Mouse (Mus musculus) cerebellum, adult (tissue): ENCODE measurements around the gene Accs.
A peak's percentile ranks its signal among the peaks of the same experiment; 100 is the strongest.

Source experiments
- ATAC-seq: cut with Nextera tagmentation; 2 replicates; pipeline ENCODE4 v1.9.2; 2017; ENCODE audit warnings: mild to moderate bottlenecking, moderate library complexity, mixed read lengths; ENCODE audit not compliant: insufficient number of reproducible peaks, low FRiP score, low TSS enrichment

The Accs gene

DNA sequence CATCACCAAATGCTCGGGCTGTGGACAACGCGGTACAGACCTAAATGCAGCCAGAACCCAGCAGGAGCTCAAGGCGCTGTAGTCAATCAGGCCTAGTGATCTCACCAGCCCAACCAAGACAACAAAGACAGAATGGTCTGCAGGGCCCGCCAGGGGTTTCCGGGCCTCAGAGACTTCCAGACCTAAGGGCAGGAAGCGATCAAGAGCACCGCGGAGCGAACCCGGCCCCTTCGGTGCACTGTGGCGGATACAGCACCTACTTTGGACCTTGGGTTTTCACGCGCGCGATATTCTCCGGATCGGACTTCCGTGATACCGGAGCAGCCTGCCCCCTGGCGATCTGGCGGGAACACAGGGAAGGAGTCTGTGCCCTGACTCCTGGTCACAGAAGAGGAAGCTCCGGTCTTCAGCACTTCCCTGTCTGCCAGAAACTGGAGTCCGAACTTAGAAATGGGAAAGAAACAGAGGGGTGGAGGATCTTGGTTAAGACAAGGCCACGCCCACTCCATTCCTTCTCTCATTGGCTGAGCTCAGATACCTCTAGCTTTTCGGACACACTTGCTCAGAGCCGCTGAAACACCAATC lies at the start of gene Accs:
Gene Accs, minus strand, starts transcription at position 439 of the 585 bp plus-strand sequence.
- ATAC-seq: peak; percentile 81

GRCm38 (mm10) chr2:93891611-93892280 lies 42.0 kb upstream of the Accs start:
- no peak for ATAC-seq

- no peak for ATAC-seq
Measured at GRCm38 (mm10) chr2:93890143-93890542, 40.4 kb upstream of the Accs start.

DNA sequence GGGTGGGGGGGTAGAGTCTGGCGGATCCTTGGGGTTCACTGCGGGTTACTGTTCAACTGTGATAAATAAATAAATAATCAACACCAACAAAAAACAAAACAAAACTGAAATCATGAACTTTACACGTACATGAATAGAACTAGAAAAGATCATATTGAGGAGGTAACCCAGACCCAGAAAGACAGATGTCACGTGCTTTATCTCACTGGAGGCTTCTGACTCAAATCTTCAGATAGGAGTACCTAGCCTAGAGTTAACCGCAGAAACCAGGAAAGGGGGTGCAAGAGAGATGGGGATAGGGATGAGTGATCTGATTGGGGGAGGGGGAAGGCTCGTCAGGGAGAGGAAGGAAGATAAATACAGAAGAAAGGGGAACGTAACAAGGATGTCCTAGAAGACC lies 39.3 kb upstream of the Accs start:
- ATAC-seq: no peak

DNA sequence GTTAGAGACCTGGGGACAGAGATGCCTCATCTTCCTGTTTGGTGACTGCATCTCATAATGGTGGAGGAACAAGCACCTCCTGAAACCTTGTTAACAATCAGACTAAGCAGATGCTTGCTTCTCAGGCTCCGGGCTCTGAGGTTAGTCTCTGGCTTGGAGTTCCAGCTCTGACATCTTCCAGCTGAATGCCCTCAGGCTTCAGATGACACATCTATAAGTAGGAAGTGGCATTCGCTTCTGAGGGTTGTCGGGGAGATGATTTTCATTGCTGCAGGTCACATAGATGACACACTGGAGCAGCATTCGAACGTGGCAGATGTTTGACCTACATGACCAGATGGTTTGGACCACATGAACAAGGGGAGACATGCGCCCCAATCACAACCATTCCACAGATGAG lies 38.6 kb upstream of the Accs start:
- no peak for ATAC-seq

GRCm38 (mm10) chr2:93887273-93887672 lies 37.5 kb upstream of the Accs start:
- ATAC-seq: no peak

GRCm38 (mm10) chr2:93886013-93886794 lies 36.5 kb upstream of the Accs start:
- no peak for ATAC-seq

- ATAC-seq: no peak
Measured at GRCm38 (mm10) chr2:93883066-93883465, 33.3 kb upstream of the Accs start.

DNA sequence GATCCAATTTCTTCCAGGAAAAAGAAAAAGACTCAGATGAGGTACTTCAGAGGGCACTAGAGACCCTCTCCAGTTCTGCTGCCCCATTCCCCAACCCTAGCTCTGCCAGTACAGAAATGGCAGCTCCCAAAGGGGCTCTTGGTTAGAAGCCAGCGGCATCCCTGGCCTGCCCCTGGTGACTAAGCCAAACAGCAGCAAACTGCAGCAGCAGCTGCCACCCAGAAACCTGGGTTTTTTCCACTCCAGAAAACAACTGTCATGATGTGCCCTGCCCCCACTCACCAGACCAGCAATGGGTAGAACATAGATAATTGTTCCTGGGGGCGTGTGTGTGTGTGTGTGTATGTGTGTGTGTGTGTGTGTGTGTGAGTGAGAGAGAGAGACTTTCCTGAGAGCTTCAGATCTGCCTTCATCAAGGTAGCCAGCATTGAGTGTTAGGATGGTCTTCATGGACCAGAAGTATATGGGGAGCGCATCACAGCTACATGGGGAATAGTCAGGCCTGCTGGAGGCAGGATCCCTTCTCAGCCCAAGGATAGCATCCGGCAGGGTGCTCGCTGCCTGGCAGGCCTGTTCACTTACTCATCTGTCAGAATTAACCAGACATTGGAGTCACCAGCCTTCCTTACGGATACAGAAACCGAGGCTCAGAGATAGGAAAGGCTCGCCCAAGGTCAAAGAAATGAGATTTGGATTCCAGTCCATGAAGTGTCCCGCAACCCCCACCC lies 32.1 kb upstream of the Accs start:
- no peak for ATAC-seq

DNA sequence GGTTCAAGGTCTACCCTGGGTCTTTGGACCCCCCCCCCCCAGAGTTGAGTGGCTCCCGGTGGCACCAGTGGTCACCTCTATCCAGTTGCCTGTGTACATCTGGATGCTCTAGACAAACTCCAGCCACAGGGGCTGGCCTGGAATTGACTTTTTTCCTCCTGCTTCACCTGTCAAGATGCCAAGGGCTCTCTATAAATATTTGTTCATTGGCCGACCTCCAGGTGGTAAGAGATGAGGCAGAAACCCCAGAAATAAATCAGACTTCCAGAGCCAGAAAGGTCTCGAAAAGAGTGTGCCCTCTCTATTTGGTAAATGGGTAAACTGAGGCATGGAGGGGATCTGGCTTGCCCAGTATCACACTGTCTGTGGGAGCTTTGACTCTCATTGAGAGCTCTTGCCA lies 31.2 kb upstream of the Accs start:
- no peak for ATAC-seq

DNA sequence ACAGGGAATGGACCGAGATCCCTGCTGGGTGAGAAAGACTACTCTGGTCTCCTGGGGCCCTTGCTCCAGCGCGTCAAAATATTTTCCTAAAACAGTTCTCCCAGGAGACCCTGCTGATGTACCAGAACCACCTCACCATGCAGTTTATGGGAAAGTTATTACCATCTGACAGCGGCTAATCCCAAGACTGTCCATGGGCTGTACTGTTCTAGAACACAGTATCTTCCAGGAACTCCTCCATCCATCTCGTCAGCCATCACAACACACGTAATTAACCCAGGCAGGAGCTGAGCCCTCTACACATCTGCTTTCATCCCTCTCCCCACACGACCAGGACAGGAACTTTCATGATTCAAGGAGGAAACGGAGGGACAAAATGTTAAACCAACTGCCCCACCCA lies 30.7 kb upstream of the Accs start:
- no peak for ATAC-seq

DNA sequence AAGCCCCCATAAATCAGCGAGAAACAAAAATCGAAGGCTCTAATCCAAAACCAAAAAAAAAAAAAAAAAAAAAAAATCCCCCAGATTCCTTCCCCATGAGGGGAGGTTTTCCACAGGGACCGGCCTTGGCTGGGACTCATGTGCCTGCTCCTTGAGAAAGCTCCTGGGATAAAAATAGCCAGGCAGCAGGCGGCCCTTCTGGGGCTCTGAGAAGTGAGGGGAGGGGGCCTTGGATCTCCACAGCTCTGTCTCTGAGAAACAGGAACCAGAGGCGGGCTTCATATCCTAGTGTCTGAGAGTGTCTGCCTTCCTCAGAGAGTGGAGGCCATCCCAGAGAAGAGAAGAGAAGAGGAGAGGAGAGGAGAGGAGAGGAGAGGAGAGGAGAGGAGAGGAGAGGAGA lies 27.3 kb upstream of the Accs start:
- ATAC-seq: no peak

DNA sequence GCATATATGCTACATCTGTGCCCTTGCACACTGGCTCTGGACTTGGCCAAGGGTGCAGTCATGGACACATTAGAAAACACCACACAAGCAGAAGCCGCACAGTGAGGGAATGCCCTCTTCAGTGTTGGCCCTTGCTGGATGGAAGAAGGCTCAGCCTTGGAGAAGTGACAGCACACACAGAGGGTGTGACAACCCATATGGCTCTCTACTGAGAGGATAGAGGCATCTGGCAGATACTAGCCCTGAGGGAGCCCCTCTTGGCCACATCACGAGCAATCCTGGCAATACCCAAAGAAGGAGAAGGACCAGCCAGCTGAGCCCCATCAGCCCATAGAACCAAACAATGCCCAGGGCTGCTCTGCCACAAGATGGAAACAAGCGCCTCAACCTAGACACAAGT lies 24.9 kb upstream of the Accs start:
- no peak for ATAC-seq

DNA sequence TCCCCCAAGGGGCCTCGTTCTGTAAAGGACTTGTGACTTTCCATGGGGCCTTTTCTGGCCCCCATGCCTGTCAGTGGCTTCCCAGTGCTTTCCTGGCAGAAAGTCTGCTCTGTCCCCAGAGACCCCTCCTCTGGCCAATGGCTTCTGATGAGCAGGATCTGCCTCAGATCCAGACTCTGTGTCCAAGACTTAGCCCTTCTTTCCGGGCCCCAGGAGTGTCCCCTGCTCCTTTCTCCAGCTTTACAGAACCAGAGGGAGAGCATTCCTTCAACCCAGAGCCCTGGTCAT lies 24.4 kb upstream of the Accs start:
- no peak for ATAC-seq

DNA sequence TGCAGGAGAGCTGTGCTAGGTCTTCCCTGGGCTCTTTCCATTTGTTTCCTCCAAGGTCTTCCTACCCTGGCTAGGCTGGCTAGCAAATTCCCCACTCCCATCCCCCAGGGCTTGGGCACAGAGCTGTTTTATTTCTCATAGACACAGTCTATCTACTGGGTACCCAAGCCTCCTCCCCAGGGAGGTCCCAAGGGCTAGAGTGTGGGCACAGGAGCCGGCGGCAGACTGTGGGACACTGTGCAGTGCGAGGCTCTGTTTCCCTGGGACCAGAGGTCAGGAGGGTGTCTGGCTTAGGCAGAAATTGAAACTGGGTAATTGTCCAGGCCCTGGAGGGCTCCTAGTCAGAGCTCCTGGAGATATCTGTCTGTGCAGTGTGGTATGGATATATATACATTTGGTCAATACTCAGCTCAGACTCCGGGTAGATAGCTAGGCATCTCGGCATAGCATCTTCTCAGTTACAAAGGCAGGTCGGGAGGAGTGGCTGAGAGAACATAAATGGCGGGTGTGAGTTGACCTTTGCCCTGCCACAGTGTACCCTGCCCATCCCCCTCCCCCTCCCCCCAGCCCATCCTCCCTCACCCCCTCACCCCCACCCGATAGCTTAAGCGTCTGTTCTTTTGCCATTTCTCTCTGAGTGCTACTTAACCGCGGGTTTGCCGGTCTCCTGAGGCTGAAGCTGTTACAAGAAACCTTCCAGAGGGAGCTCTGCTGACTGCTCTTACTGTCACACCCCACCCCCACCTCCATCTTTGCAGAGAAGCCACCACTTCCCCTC lies 23.9 kb upstream of the Accs start:
- no peak for ATAC-seq

GRCm38 (mm10) chr2:93872257-93872656 lies 22.5 kb upstream of the Accs start:
- ATAC-seq: no peak

- no peak for ATAC-seq
Measured at GRCm38 (mm10) chr2:93871411-93871925, 21.7 kb upstream of the Accs start.

DNA sequence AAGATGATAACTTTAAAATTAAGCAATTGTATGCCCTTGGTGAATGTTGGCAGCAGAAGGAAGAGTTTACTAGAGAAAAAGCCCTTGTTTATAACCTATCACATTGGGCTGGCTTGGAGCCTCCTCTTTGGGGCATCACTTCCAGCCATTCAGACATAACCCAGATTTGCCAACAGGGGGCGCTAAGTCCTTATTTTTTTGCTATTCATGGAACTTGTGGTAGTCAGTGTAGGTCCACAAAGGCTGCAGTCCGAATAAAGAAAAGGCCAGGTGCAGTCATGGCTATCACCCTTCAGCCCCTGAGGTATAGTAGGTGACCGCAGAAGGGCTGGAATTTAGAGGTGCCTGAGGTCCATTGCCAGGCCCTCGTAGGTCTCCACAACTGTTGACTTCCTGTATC lies 21.1 kb upstream of the Accs start:
- ATAC-seq: peak; percentile 69; the same call in 1 of the 2 replicates

DNA sequence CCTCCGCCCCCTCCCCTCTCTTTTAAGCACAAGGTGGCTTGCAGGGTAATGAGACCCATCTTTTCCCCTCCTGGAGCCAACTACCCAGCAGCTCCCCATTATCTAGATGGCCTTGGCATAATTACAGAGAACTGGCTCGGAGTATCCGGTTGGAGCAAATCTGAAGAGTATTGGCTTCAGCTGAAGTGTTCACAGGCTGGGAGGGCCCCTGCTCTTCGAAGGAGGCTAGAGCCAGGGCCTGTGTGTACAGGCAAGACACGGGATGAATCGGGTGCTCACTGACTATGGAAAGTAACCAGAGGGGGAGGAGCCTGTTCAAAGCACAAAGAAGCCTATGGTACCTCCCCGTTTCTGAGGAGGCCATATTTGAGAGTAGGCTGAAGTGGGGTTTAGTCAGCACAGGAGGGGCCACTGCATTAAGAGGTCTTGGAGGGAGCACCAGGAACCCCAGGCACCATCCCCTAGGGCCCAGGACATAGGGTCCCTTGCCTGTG lies 19.4 kb upstream of the Accs start, which contains the start of gene Accsl:
Gene Accsl, minus strand, starts transcription at position 51 of the 494 bp plus-strand sequence.
- no peak for ATAC-seq

- ATAC-seq: no peak
Measured at GRCm38 (mm10) chr2:93868566-93868965, 18.8 kb upstream of the Accs start.
